Mouse (Mus musculus) gastrocnemius, adult 8-10 months (tissue): ENCODE data around the gene Gm43638. TPM values are rescaled to one million over a fixed set of nuclear protein-coding genes. Genes with fewer than 3 reads are reported as not detected.

Experiments used
- total RNA-seq, 4 experiments: library from RNA; stranded (reverse); gene quantifications; 2 replicates each; pipeline ENCODE4 v1.2.4; 2022

The Gm43638 gene
- total RNA-seq, 4 experiments from 2014 or later, result not detected

Other genes with a start within 250 kb of the Gm43638 start
- gene Ugt2b37, start 232.0 kb downstream of the Gm43638 start, total RNA-seq, result not detected
- not detected for gene Ugt2a3, start 149.6 kb downstream of the Gm43638 start, total RNA-seq
- gene Ugt2b38, start 62.6 kb downstream of the Gm43638 start, total RNA-seq, result not detected
- gene Ugt2a2, start 4.5 kb downstream of the Gm43638 start, total RNA-seq, result not detected
- gene Ugt2a1, start 4.1 kb upstream of the Gm43638 start, total RNA-seq, result not detected
- not detected for gene Sult1b1, start 51.4 kb upstream of the Gm43638 start, total RNA-seq
- not detected for gene Sult1d1, start 82.2 kb upstream of the Gm43638 start, total RNA-seq
- under 1 TPM in 2 of 4 experiments, not detected in 2; 0.58 to 0.70 TPM for gene Sult1e1, start 104.8 kb upstream of the Gm43638 start, total RNA-seq
- gene Csn1s1, start 179.4 kb upstream of the Gm43638 start, total RNA-seq, result not detected
- gene Csn2, start 212.8 kb upstream of the Gm43638 start, total RNA-seq, result not detected